Mouse (Mus musculus): ENCODE measurements around the gene Rmnd1. TPM values are rescaled to one million over a fixed set of nuclear protein-coding genes. Genes with fewer than 3 reads are reported as not detected.

Rmnd1 gene
- polyA plus RNA-seq, 1 experiment from 2014 or later, result 47.0 TPM

DNA sequence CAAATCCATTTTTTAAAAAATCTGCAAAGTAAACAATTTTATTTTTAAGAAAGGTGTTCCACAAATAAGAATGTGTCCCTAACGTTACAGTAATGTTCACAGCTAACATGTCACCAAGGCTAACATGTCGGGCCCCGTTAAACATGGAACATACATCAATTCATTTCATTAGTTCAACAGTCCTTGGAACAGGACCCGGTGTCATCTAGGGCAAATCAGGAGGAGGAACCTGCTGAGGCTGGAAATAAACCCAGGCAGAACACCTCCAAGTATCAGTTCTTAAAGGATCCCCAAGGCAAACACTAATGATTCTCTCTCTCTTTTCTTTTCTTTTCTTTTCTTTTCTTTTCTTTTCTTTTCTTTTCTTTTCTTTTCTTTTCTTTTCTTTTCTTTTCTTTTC is 57.5 kb downstream of the Rmnd1 start:
- Histone ChIP-seq H3K27ac (ENCODE audit: low read depth, low read length) (no peak overlapping the region), H3K9me3 (replicated peaks; ENCODE audit: control insufficient read depth, low read length) (no peaks in the 10 kb centered on the region), H3K27me3 (replicated peaks; ENCODE audit: control insufficient read depth, insufficient read depth, low read length) (no peaks in the 10 kb centered on the region), H3K9ac (ENCODE audit: low read length) (no peak overlapping the region), H3K4me1 (ENCODE audit: control insufficient read depth, insufficient read depth, low read length) (no peaks in the 10 kb centered on the region), H3K4me2 (ENCODE audit: low read length) (no peak overlapping the region), H3K36me3 (ENCODE audit: control insufficient read depth, insufficient read depth, low read length) (peaks cover 9% of the 10 kb centered on the region; the same call in 1 of the 2 replicates), H3K4me3 (ENCODE audit: low read depth, low read length) (no peak overlapping the region)
- ATAC-seq (no peak), DNase-seq (ENCODE audit: low spot score) (no peak)
- WGBS, result 90% methylated on average over 4 of the region's 4 CpGs

DNA sequence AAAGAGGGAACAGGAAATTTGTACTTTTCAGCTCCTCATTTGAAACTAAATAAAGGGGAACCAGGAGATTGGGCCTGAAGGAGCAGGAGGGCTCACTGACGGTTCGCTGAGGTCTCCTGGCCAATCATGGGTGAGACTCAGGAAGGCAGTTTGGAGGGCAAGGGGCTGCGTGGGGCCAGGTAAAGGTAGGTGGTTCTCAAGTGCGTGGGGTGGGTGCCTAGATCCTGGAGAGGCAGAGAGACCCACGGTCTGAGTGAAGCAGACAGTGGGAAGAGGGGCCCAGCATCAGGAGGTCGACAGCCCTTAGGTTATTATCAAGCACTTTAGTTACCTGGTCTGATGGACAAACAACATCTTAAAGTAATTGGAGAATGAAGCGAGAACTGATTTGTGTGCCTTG is 57.9 kb downstream of the Rmnd1 start:
- H3K27ac ChIP-seq (ENCODE audit: low read depth, low read length), result no peak overlapping the region
- H3K9ac ChIP-seq (ENCODE audit: low read length), result no peak overlapping the region
- H3K4me2 ChIP-seq (ENCODE audit: low read length), result no peak overlapping the region
- H3K4me1 ChIP-seq (ENCODE audit: control insufficient read depth, insufficient read depth, low read length), result no peaks in the 10 kb centered on the region
- no peak for DNase-seq (ENCODE audit: low spot score)
- peaks cover 9% of the 10 kb centered on the region for H3K36me3 ChIP-seq (ENCODE audit: control insufficient read depth, insufficient read depth, low read length)
- no peak for ATAC-seq
- 95% methylated on average over 7 of the region's 7 CpGs for WGBS
- no peak overlapping the region for H3K4me3 ChIP-seq (ENCODE audit: low read depth, low read length)
- no peaks in the 10 kb centered on the region for H3K9me3 ChIP-seq (replicated peaks; ENCODE audit: control insufficient read depth, low read length)
- no peaks in the 10 kb centered on the region for H3K27me3 ChIP-seq (replicated peaks; ENCODE audit: control insufficient read depth, insufficient read depth, low read length)

DNA sequence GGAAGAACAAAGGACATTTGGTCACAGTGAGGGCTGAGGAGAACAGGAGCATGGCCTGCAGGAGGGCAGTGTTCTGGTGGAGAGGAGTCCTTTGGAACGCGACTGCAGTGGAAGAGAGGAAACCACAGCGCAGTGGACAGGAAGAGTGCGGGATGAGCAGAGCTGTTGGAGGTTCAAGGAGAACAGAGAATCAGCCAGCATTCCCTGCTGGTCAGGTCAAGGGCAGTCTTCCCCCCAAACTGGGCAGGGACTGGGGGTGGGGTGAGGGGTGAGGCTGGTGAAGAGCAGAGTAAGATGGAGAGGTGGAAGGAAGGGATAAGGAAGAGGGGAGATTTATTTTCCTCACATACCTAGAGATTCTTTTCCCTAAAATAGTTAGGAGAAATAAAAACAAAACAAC is 58.6 kb downstream of the Rmnd1 start:
- Histone ChIP-seq H3K4me3 (ENCODE audit: low read depth, low read length) (no peak overlapping the region), H3K27me3 (replicated peaks; ENCODE audit: control insufficient read depth, insufficient read depth, low read length) (no peaks in the 10 kb centered on the region), H3K36me3 (ENCODE audit: control insufficient read depth, insufficient read depth, low read length) (peaks cover 16% of the 10 kb centered on the region), H3K4me1 (ENCODE audit: control insufficient read depth, insufficient read depth, low read length) (no peaks in the 10 kb centered on the region), H3K9ac (ENCODE audit: low read length) (no peak overlapping the region), H3K4me2 (ENCODE audit: low read length) (no peak overlapping the region), H3K9me3 (replicated peaks; ENCODE audit: control insufficient read depth, low read length) (no peaks in the 10 kb centered on the region), H3K27ac (ENCODE audit: low read depth, low read length) (no peak overlapping the region)
- ATAC-seq (no peak), DNase-seq (ENCODE audit: low spot score) (no peak)
- WGBS, result 96% methylated on average over 4 of the region's 4 CpGs

DNA sequence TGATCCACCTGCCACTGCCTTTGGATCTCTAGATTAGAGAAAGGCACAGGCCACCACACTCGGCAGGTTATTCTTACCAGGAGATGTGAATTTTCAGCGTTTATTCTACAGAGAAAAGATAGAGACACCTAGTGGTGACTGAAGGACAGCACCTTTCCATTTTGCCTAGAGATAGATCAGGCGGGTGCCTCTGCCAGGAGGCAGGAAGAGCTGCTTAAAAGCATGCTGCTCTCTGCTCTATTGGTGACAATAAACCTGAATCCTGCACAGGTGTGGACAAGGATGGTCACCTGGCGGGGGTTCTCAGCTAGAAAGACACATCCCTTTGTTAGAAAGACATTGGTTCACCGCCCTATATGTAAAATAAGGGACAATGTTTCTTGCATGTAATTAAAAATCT is 60.2 kb downstream of the Rmnd1 start:
- Histone ChIP-seq H3K4me1 (ENCODE audit: control insufficient read depth, insufficient read depth, low read length) (no peaks in the 10 kb centered on the region), H3K4me3 (ENCODE audit: low read depth, low read length) (no peak overlapping the region), H3K27ac (ENCODE audit: low read depth, low read length) (no peak overlapping the region), H3K36me3 (ENCODE audit: control insufficient read depth, insufficient read depth, low read length) (peaks cover 27% of the 10 kb centered on the region), H3K9ac (ENCODE audit: low read length) (no peak overlapping the region), H3K9me3 (replicated peaks; ENCODE audit: control insufficient read depth, low read length) (no peaks in the 10 kb centered on the region), H3K4me2 (ENCODE audit: low read length) (no peak overlapping the region), H3K27me3 (replicated peaks; ENCODE audit: control insufficient read depth, insufficient read depth, low read length) (no peaks in the 10 kb centered on the region)
- peak; percentile 73 for DNase-seq (ENCODE audit: low spot score)
- peak; percentile 60 for ATAC-seq
- 50% methylated on average over 5 of the region's 5 CpGs for WGBS

DNA sequence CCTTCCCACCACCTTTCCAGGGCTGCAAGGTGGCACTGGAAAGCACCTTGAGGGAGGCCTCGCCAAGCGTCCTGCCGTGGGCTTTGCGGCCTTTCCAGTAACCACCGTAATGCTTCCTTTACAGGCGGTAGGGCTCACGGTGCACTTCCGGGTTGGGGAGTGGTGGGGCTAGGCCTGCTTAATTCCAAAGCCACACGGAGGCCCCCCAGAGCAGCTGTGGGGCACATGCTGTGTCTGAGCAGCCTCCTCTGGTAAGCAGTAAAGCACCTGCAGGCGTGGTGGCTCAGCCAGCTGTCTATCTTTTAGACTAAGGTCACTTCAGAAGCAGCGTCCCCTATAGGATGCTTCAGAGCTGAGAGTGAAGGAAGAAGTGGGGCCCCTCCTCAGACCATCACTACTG is 62.1 kb downstream of the Rmnd1 start:
- H3K27me3 ChIP-seq (replicated peaks; ENCODE audit: control insufficient read depth, insufficient read depth, low read length), result no peaks in the 10 kb centered on the region
- no peak overlapping the region for H3K4me3 ChIP-seq (ENCODE audit: low read depth, low read length)
- H3K27ac ChIP-seq (ENCODE audit: low read depth, low read length), result no peak overlapping the region
- H3K36me3 ChIP-seq (ENCODE audit: control insufficient read depth, insufficient read depth, low read length), result peaks cover 27% of the 10 kb centered on the region
- no peak for ATAC-seq
- H3K9ac ChIP-seq (ENCODE audit: low read length), result no peak overlapping the region
- no peak for DNase-seq (ENCODE audit: low spot score)
- H3K9me3 ChIP-seq (replicated peaks; ENCODE audit: control insufficient read depth, low read length), result no peaks in the 10 kb centered on the region
- H3K4me1 ChIP-seq (ENCODE audit: control insufficient read depth, insufficient read depth, low read length), result no peaks in the 10 kb centered on the region
- WGBS, result 97% methylated on average over 11 of the region's 11 CpGs
- no peak overlapping the region for H3K4me2 ChIP-seq (ENCODE audit: low read length)

DNA sequence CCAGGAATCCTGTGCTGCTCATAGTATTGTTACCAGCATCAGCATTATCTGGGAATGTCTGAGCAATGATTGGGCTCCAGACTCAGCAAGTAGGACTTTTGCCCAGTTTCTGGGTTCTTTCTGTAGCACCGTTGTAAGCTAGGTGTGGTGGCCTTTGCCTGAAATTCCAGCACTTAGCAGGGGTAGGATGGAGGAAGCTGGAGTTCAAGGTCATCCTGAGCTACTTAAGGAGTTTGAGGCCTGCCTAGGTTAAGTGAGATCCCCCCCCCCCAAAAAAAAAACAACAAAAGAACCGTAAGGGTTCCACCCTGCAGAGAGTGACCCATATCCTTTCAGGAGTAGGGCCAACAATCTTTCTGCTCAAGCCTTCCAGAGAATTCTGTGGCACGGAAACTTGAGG is 67.6 kb downstream of the Rmnd1 start:
- Histone ChIP-seq H3K4me1 (ENCODE audit: control insufficient read depth, insufficient read depth, low read length) (no peaks in the 10 kb centered on the region), H3K4me3 (ENCODE audit: low read depth, low read length) (no peak overlapping the region), H3K27me3 (replicated peaks; ENCODE audit: control insufficient read depth, insufficient read depth, low read length) (no peaks in the 10 kb centered on the region), H3K9ac (ENCODE audit: low read length) (no peak overlapping the region), H3K9me3 (replicated peaks; ENCODE audit: control insufficient read depth, low read length) (peaks cover 4% of the 10 kb centered on the region; the same call in 1 of the 2 replicates), H3K36me3 (ENCODE audit: control insufficient read depth, insufficient read depth, low read length) (peaks cover 18% of the 10 kb centered on the region), H3K27ac (ENCODE audit: low read depth, low read length) (no peak overlapping the region), H3K4me2 (ENCODE audit: low read length) (no peak overlapping the region)
- ATAC-seq (no peak), DNase-seq (ENCODE audit: low spot score) (no peak)
- WGBS, result 91% methylated on average over 3 of the region's 3 CpGs

DNA sequence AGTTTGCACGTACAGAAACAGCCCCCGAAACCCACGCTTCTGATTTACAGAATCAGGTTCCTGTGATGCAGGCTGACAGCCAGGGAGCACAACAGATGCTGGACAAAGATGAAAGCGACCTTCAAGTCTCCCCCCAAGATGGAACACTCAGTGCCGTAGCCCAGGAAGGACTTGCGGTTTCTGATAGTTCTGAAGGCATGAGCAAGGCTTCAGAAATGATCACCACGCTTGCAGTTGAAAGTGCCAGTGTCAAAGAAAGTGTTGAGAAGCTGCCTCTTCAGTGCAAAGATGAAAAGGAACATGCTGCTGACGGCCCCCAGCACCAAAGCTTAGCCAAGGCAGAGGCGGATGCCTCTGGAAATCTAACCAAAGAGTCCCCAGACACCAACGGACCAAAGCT is 74.8 kb downstream of the Rmnd1 start:
- H3K9me3 ChIP-seq (replicated peaks; ENCODE audit: control insufficient read depth, low read length), result no peaks in the 10 kb centered on the region
- H3K4me1 ChIP-seq (ENCODE audit: control insufficient read depth, insufficient read depth, low read length), result no peaks in the 10 kb centered on the region
- no peak for DNase-seq (ENCODE audit: low spot score)
- no peak for ATAC-seq
- no peak overlapping the region for H3K9ac ChIP-seq (ENCODE audit: low read length)
- H3K4me2 ChIP-seq (ENCODE audit: low read length), result no peak overlapping the region
- H3K36me3 ChIP-seq (ENCODE audit: control insufficient read depth, insufficient read depth, low read length), result 0 out of 2 replicates have a peak, but pooled peaks cover 2% of the 10 kb centered on the region
- no peak overlapping the region for H3K27ac ChIP-seq (ENCODE audit: low read depth, low read length)
- no peaks in the 10 kb centered on the region for H3K27me3 ChIP-seq (replicated peaks; ENCODE audit: control insufficient read depth, insufficient read depth, low read length)
- H3K4me3 ChIP-seq (ENCODE audit: low read depth, low read length), result no peak overlapping the region
- WGBS, result 91% methylated on average over 10 of the region's 10 CpGs

DNA sequence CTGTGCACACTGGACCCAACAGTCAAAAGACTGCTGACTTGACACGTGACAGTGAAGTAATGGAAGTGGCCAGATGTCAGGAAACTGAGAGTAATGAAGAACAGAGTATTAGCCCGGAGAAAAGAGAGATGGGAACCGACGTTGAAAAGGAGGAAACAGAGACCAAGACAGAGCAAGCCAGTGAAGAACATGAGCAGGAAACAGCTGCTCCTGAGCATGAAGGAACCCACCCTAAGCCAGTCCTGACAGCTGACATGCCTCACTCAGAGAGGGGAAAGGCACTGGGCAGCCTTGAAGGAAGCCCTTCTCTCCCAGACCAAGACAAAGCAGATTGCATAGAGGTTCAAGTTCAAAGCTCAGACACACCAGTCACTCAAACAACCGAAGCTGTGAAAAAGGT is 75.5 kb downstream of the Rmnd1 start:
- H3K36me3 ChIP-seq (ENCODE audit: control insufficient read depth, insufficient read depth, low read length), result 0 out of 2 replicates have a peak, but pooled peaks cover 2% of the 10 kb centered on the region
- H3K4me2 ChIP-seq (ENCODE audit: low read length), result no peak overlapping the region
- no peaks in the 10 kb centered on the region for H3K9me3 ChIP-seq (replicated peaks; ENCODE audit: control insufficient read depth, low read length)
- no peaks in the 10 kb centered on the region for H3K27me3 ChIP-seq (replicated peaks; ENCODE audit: control insufficient read depth, insufficient read depth, low read length)
- no peaks in the 10 kb centered on the region for H3K4me1 ChIP-seq (ENCODE audit: control insufficient read depth, insufficient read depth, low read length)
- WGBS, result 93% methylated on average over 5 of the region's 5 CpGs
- no peak overlapping the region for H3K9ac ChIP-seq (ENCODE audit: low read length)
- DNase-seq (ENCODE audit: low spot score), result no peak
- H3K4me3 ChIP-seq (ENCODE audit: low read depth, low read length), result no peak overlapping the region
- no peak for ATAC-seq
- H3K27ac ChIP-seq (ENCODE audit: low read depth, low read length), result no peak overlapping the region

DNA sequence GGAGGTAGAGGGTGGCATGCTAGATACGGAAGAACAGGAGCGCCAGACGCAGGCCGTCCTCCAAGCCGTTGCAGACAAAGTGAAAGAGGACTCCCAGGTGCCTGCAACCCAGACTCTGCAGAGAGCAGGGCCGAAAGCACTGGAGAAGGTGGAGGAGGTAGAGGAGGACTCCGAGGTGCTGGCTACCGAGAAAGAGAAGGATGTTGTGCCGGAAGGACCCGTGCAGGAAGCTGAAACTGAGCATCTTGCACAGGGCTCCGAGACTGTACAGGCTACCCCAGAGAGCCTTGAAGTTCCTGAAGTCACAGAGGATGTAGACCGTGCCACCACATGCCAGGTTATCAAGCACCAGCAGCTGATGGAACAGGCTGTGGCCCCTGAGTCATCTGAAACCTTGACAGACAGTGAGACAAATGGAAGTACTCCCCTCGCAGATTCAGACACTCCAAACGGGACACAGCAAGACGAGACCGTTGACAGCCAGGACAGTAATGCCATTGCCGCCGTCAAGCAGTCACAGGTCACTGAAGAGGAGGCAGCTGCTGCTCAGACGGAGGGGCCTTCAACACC is 76.2 kb downstream of the Rmnd1 start:
- 0 out of 2 replicates have a peak, but pooled peaks cover 2% of the 10 kb centered on the region for H3K36me3 ChIP-seq (ENCODE audit: control insufficient read depth, insufficient read depth, low read length)
- H3K9ac ChIP-seq (ENCODE audit: low read length), result no peak overlapping the region
- no peaks in the 10 kb centered on the region for H3K27me3 ChIP-seq (replicated peaks; ENCODE audit: control insufficient read depth, insufficient read depth, low read length)
- DNase-seq (ENCODE audit: low spot score) (no peak), ATAC-seq (no peak)
- 95% methylated on average over 19 of the region's 19 CpGs for WGBS
- no peaks in the 10 kb centered on the region for H3K9me3 ChIP-seq (replicated peaks; ENCODE audit: control insufficient read depth, low read length)
- H3K27ac ChIP-seq (ENCODE audit: low read depth, low read length), result no peak overlapping the region
- H3K4me1 ChIP-seq (ENCODE audit: control insufficient read depth, insufficient read depth, low read length), result no peaks in the 10 kb centered on the region
- no peak overlapping the region for H3K4me3 ChIP-seq (ENCODE audit: low read depth, low read length)
- H3K4me2 ChIP-seq (ENCODE audit: low read length), result no peak overlapping the region
